Mouse (Mus musculus): ENCODE results near the gene Ltbp1. TPM values are rescaled to one million over a fixed set of nuclear protein-coding genes. Genes with fewer than 3 reads are reported as not detected.

Gene Ltbp1
- polyA plus RNA-seq, 1 experiment: 3.7 TPM

DNA sequence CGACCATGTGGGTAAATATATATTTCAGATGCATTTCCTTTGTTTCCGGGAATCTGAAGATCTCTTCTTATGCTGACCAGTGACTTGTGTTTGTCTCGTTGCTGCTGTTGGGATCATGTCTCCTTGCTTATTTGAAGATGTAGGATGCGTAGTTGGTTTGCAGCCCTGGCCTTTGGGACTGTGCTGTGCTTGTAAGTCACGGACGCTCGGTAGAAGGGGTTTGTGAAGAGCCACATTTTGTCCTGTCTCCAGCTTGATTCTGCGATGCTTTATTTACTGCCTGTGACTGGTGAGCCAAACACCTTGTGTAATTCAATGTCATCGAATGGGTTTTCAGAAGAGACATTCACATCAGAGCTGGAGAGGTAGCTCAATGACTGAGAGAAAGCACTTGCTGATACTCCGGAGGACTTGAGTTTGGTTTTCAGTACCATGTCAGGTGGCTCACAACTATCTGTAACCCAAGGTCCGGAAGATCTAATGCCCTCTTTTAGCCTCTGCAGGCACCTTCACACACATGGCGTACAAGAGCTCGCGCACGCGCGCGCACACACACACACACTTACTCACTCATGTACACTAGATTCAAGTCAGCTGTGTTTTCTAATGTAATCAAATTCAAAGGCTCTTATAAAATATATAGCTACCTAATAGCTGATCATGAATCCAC lies 362.3 kb downstream of the Ltbp1 start:
- Histone ChIP-seq H3K36me3 (ENCODE audit: control insufficient read depth, insufficient read depth, low read length) (no peaks in the 10 kb centered on the region), H3K4me1 (ENCODE audit: control insufficient read depth, insufficient read depth, insufficient read length) (no peaks in the 10 kb centered on the region), H3K27ac (ENCODE audit: insufficient read depth, low read length) (no peak overlapping the region), H3K27me3 (ENCODE audit: control insufficient read depth, insufficient read depth, low read length) (no peaks in the 10 kb centered on the region), H3K4me3 (ENCODE audit: extremely low read depth, insufficient read depth, insufficient read length) (no peak overlapping the region)
- DNase-seq (ENCODE audit: low read depth in 1 of 2, low spot score in 2 of 2): no peak
- TF ChIP-seq POLR2A (IDR thresholded peaks at IDR 0.05; ENCODE audit: low read depth, low read length): no peak
- TF ChIP-seq CTCF (IDR thresholded peaks at IDR 0.05; ENCODE audit: extremely low read depth, insufficient read depth, insufficient read length, insufficient replicate concordance): no peak
- WGBS: 92% methylated on average over 18 of the region's 18 CpGs

DNA sequence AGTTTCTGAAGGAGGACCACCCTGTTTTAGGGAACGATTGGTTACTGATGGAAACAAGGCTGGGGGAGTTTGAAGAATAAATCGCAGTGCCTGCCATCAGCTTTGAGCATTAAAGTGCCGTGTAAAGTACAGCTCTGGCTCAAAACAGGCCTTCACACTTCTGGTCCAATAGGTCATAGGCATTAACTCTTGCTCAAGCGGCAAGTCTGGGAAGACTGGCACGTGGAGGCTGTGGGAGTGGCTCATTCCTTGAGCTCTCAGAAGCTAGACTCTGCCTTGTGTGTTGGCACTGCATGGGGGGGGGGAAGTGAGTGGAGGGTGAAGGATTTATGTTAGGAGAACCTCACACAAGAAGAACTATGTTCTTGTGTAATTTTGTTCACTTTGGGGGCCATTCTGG lies 363.2 kb downstream of the Ltbp1 start:
- Histone ChIP-seq H3K27me3 (ENCODE audit: control insufficient read depth, insufficient read depth, low read length) (no peaks in the 10 kb centered on the region), H3K36me3 (ENCODE audit: control insufficient read depth, insufficient read depth, low read length) (no peaks in the 10 kb centered on the region), H3K4me1 (ENCODE audit: control insufficient read depth, insufficient read depth, insufficient read length) (no peaks in the 10 kb centered on the region), H3K4me3 (ENCODE audit: extremely low read depth, insufficient read depth, insufficient read length) (no peak overlapping the region), H3K27ac (ENCODE audit: insufficient read depth, low read length) (no peak overlapping the region)
- WGBS: 89% methylated on average over 5 of the region's 5 CpGs
- DNase-seq (ENCODE audit: low read depth in 1 of 2, low spot score in 2 of 2): no peak
- TF ChIP-seq POLR2A (IDR thresholded peaks at IDR 0.05; ENCODE audit: low read depth, low read length) (no peak), CTCF (IDR thresholded peaks at IDR 0.05; ENCODE audit: extremely low read depth, insufficient read depth, insufficient read length, insufficient replicate concordance) (no peak)

DNA sequence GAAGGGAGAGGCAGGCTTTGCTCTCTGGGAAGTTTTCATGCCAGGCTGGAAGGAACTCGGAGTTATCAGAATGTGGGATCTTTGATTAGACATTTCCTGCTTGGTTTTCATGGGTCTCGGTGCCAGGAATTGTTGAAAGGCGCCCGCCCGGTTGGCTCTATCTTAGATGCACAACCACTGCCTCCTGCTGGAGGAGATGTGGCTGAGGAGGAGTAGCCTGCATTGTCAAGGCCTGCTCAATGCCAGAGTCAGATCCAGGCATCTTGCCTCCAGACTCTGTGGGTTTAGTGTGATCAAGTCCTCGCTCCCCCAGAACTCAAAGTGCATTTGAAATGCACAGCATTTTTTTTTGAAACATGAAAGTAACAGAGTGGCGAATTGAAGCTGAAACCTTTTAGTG lies 364.0 kb downstream of the Ltbp1 start:
- no peak for TF ChIP-seq CTCF (IDR thresholded peaks at IDR 0.05; ENCODE audit: extremely low read depth, insufficient read depth, insufficient read length, insufficient replicate concordance)
- no peak for TF ChIP-seq POLR2A (IDR thresholded peaks at IDR 0.05; ENCODE audit: low read depth, low read length)
- no peaks in the 10 kb centered on the region for H3K4me1 ChIP-seq (ENCODE audit: control insufficient read depth, insufficient read depth, insufficient read length)
- H3K27ac ChIP-seq (ENCODE audit: insufficient read depth, low read length): no peak overlapping the region
- H3K27me3 ChIP-seq (ENCODE audit: control insufficient read depth, insufficient read depth, low read length): no peaks in the 10 kb centered on the region
- 50% methylated on average over 7 of the region's 7 CpGs for WGBS
- H3K4me3 ChIP-seq (ENCODE audit: extremely low read depth, insufficient read depth, insufficient read length): no peak overlapping the region
- H3K36me3 ChIP-seq (ENCODE audit: control insufficient read depth, insufficient read depth, low read length): no peaks in the 10 kb centered on the region
- no peak for DNase-seq (ENCODE audit: low read depth in 1 of 2, low spot score in 2 of 2)

DNA sequence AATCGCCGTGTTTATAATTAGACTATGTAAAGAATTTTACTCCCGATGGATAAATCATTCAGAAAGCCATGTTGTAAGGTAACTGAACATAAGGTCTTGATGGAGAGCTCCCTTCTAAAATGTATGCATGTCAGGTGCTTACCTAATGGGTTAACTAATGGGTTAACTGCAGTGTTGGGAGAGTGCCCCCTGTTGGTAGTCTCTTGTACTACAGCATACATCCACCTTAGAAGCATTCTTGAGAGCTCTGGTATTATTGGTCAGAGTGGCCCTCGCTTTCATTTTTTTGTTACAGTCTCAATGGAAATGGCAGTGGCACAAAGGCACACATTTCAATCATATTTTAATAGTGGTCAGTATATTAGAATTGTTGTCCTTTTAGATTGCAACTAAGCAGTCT lies 364.8 kb downstream of the Ltbp1 start:
- DNase-seq (ENCODE audit: low read depth in 1 of 2, low spot score in 2 of 2): peak; percentile 10 to 11
- H3K27me3 ChIP-seq (ENCODE audit: control insufficient read depth, insufficient read depth, low read length): no peaks in the 10 kb centered on the region
- H3K36me3 ChIP-seq (ENCODE audit: control insufficient read depth, insufficient read depth, low read length): no peaks in the 10 kb centered on the region
- no peaks in the 10 kb centered on the region for H3K4me1 ChIP-seq (ENCODE audit: control insufficient read depth, insufficient read depth, insufficient read length)
- no peak overlapping the region for H3K4me3 ChIP-seq (ENCODE audit: extremely low read depth, insufficient read depth, insufficient read length)
- H3K27ac ChIP-seq (ENCODE audit: insufficient read depth, low read length): no peak overlapping the region
- 97% methylated on average over 4 of the region's 4 CpGs for WGBS
- TF ChIP-seq CTCF (IDR thresholded peaks at IDR 0.05; ENCODE audit: extremely low read depth, insufficient read depth, insufficient read length, insufficient replicate concordance) (no peak), POLR2A (IDR thresholded peaks at IDR 0.05; ENCODE audit: low read depth, low read length) (no peak)

DNA sequence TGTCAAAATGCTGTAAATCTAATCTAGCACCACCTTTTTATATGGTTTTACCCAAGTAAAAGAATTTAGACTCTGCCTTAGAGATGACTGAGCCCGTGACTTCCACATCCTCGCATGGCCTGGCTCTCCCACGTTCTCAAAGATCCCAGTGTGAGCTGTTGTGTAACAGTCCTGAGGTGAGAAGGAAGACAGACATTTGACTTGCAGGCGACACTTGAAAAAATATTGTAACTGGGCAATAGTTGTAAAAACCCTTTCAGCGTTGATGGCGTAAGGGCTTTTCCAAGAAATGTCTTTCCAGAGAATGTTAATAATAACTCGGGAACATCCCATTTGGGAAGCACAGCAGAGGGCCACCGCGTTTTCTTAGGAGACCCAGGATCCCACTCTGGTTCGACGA lies 366.3 kb downstream of the Ltbp1 start:
- Histone ChIP-seq H3K27ac (ENCODE audit: insufficient read depth, low read length) (no peak overlapping the region), H3K4me3 (ENCODE audit: extremely low read depth, insufficient read depth, insufficient read length) (no peak overlapping the region), H3K27me3 (ENCODE audit: control insufficient read depth, insufficient read depth, low read length) (no peaks in the 10 kb centered on the region), H3K4me1 (ENCODE audit: control insufficient read depth, insufficient read depth, insufficient read length) (no peaks in the 10 kb centered on the region), H3K36me3 (ENCODE audit: control insufficient read depth, insufficient read depth, low read length) (no peaks in the 10 kb centered on the region)
- TF ChIP-seq CTCF (IDR thresholded peaks at IDR 0.05; ENCODE audit: extremely low read depth, insufficient read depth, insufficient read length, insufficient replicate concordance) (no peak), POLR2A (IDR thresholded peaks at IDR 0.05; ENCODE audit: low read depth, low read length) (no peak)
- DNase-seq (ENCODE audit: low read depth in 1 of 2, low spot score in 2 of 2): no peak
- WGBS: 91% methylated on average over 11 of the region's 11 CpGs

DNA sequence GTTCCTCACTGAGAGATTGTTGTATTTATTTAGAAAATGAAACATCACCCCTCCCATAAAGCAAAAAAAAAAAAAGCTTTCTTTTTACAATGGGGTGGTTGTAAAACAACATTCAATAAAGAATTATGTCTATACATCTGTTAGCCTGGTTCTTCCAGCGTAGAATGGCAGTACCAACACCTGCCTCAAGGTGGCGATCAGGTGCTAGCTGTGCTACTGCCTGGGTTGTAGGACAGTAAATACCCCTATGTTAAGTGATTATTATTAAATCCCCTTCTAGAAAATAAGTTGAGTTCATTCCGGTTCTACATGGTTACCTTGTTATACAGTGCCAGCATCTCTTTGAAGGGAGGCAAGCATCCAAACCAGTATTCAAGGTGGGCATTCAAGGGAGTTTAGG lies 367.0 kb downstream of the Ltbp1 start:
- no peaks in the 10 kb centered on the region for H3K27me3 ChIP-seq (ENCODE audit: control insufficient read depth, insufficient read depth, low read length)
- peak; percentile 8 to 69 for DNase-seq (ENCODE audit: low read depth in 1 of 2, low spot score in 2 of 2)
- H3K36me3 ChIP-seq (ENCODE audit: control insufficient read depth, insufficient read depth, low read length): no peaks in the 10 kb centered on the region
- no peak overlapping the region for H3K4me3 ChIP-seq (ENCODE audit: extremely low read depth, insufficient read depth, insufficient read length)
- WGBS: 42% methylated on average over 3 of the region's 3 CpGs
- H3K4me1 ChIP-seq (ENCODE audit: control insufficient read depth, insufficient read depth, insufficient read length): no peaks in the 10 kb centered on the region
- TF ChIP-seq CTCF (IDR thresholded peaks at IDR 0.05; ENCODE audit: extremely low read depth, insufficient read depth, insufficient read length, insufficient replicate concordance) (peak; percentile 66; the same call in 1 of the 2 replicates), POLR2A (IDR thresholded peaks at IDR 0.05; ENCODE audit: low read depth, low read length) (no peak)
- H3K27ac ChIP-seq (ENCODE audit: insufficient read depth, low read length): no peak overlapping the region

DNA sequence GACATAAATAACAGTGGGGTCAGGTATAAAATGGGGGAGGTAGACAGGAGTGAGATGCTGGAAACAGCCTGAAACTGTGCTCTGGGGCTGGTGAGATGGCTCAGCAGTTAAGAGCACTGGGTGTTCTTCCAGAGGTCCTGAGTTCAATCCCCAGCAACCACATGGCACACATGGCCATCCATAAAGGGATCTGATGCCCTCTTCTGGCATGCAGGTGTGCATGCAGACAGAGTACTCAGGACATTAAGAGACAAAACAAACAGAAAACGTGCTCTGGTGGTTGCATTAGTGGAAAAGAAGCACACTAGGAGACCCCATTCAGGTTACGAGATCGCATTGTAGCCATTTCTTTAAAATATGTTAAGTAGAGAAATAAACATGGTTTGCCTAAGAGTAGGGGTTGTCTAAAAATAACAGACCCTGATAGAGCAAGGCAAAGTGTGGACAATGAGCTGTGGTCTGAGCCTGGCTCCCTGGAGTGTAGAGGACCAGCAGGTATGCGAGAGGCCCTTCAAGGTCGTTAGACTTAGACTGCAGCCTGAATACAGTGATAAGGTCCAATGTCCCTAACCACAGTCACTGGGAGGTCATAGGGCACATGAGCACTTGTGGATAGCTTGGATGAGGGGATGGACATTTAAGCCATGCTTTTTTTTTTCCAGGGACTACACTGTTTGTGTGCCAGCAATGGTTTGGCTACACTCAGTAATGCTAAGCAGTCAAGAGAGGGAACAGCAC lies 369.1 kb downstream of the Ltbp1 start:
- 89% methylated on average over 5 of the region's 5 CpGs for WGBS
- H3K4me1 ChIP-seq (ENCODE audit: control insufficient read depth, insufficient read depth, insufficient read length): no peaks in the 10 kb centered on the region
- H3K4me3 ChIP-seq (ENCODE audit: extremely low read depth, insufficient read depth, insufficient read length): no peak overlapping the region
- H3K36me3 ChIP-seq (ENCODE audit: control insufficient read depth, insufficient read depth, low read length): no peaks in the 10 kb centered on the region
- H3K27ac ChIP-seq (ENCODE audit: insufficient read depth, low read length): no peak overlapping the region
- no peak for DNase-seq (ENCODE audit: low read depth in 1 of 2, low spot score in 2 of 2)
- TF ChIP-seq POLR2A (IDR thresholded peaks at IDR 0.05; ENCODE audit: low read depth, low read length) (no peak), CTCF (IDR thresholded peaks at IDR 0.05; ENCODE audit: extremely low read depth, insufficient read depth, insufficient read length, insufficient replicate concordance) (no peak)
- no peaks in the 10 kb centered on the region for H3K27me3 ChIP-seq (ENCODE audit: control insufficient read depth, insufficient read depth, low read length)

Measured in spleen, adult 2 months (tissue).